12 mouse cellular contexts compared by ENCODE assay signal in the genomic region with DNA sequence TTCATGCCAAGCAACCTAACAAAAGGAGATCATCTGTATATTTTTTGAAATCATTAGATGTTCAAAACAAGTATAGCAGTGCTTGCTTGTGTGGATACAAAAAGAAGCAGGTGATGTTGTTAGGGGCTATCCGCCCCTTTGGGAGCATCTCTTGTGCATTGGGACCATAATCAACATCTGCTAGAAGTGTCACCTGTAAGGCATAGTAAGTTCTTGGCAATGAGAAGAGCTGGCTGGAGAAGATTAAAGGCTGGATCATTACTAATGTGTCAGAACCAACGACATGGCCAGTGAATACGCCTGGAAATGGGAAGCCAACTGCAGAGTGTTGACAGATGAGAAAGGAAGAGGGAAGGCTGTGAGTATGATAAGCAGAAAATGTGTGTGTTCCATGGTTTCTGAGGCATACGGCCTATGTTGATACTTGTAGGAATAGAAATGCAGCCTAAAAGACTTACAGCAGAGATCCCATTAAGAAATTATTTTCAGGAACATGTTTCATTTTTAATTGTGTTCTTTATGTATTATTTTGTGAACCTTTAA.
DNase-seq lines count a peak whose midpoint lies in the region; ATAC-seq lines count a peak whose summit lies in the region.
"Had no signal": no experiment of that assay in that cellular context is flagged by ENCODE, and none has a peak within 500 bp of the region (broad histone marks: within the 10 kb centered on the region; RNA-seq: fewer than 3 reads in every experiment).

No protein-coding gene starts in this region.

- H3K9ac ChIP-seq in midbrain, embryonic 14.5 days (replicated peaks; ENCODE audit: low read length), result peak overlapping the region; percentile 27; the same call in 1 of the 2 replicates
- H3K9ac ChIP-seq: embryonic facial prominence, embryonic 13.5 days; limb, embryonic 15.5 days had no signal

- peak overlapping the region; percentile 13 for H3K4me3 ChIP-seq in midbrain, embryonic 14.5 days (replicated peaks; ENCODE audit: low read depth, low read length)
- H3K4me3 ChIP-seq: embryonic facial prominence, embryonic 13.5 days; limb, embryonic 15.5 days had no signal

- no peaks in the 10 kb centered on the region for H3K9me3 ChIP-seq in midbrain, embryonic 14.5 days (ENCODE audit: control insufficient read depth, low read length)
- H3K9me3 ChIP-seq: embryonic facial prominence, embryonic 13.5 days; limb, embryonic 15.5 days had no signal

- intact Hi-C loops in heart, postnatal 25 days (cut with DNase I), result no loop called here

- no peaks in the 10 kb centered on the region for H3K27me3 ChIP-seq in midbrain, embryonic 14.5 days (ENCODE audit: control insufficient read depth, insufficient read depth, low read length)
- H3K27me3 ChIP-seq: embryonic facial prominence, embryonic 13.5 days; limb, embryonic 15.5 days had no signal

- peaks cover 12% of the 10 kb centered on the region for H3K4me1 ChIP-seq in midbrain, embryonic 14.5 days (ENCODE audit: control insufficient read depth, insufficient read depth, low read length)
- H3K4me1 ChIP-seq: embryonic facial prominence, embryonic 13.5 days; limb, embryonic 15.5 days had no signal

- H3K36me3 ChIP-seq in midbrain, embryonic 14.5 days (ENCODE audit: control insufficient read depth, insufficient read depth, low read length), result no peaks in the 10 kb centered on the region
- H3K36me3 ChIP-seq: embryonic facial prominence, embryonic 13.5 days; limb, embryonic 15.5 days had no signal

- no peak for ATAC-seq in midbrain, embryonic 14.5 days (ENCODE audit: low FRiP score, low TSS enrichment)

- peak overlapping the region; percentile 79 for H3K27ac ChIP-seq in midbrain, embryonic 14.5 days (replicated peaks; ENCODE audit: low read depth, low read length)
- H3K27ac ChIP-seq: embryonic facial prominence, embryonic 13.5 days; limb, embryonic 15.5 days had no signal

- peak; percentile 8 for DNase-seq in heart, adult 8-10 months (ENCODE audit: low spot score)
- no peak for DNase-seq in heart, postnatal 25 days (ENCODE audit: low spot score)
- peak; percentile 45 for DNase-seq in brain, adult 2 months (ENCODE audit: low read depth, low spot score)
- DNase-seq in cerebellum, postnatal 10 days, result peak; percentile 2 to 5
- peak; percentile 26 for DNase-seq in midbrain, embryonic 14.5 days
- DNase-seq in testis, postnatal 14 days (ENCODE audit: low spot score), result no peak
- DNase-seq in right cerebral cortex, postnatal 4 days, result no peak
- DNase-seq: gastrocnemius, postnatal 36 days; kidney, postnatal 4 days; lung, postnatal 14 days had no signal

- peak overlapping the region; percentile 48 for H3K4me2 ChIP-seq in midbrain, embryonic 14.5 days (ENCODE audit: low read length)
- H3K4me2 ChIP-seq: embryonic facial prominence, embryonic 13.5 days; limb, embryonic 15.5 days had no signal

- WGBS in midbrain, embryonic 14.5 days, result 50% methylated on average over 4 of the region's 4 CpGs

Comparison
In these comparisons a context has a peak if more than half of its experiments do, and no peak if none do; other contexts are left out.
1. DNase-seq: peak in heart, adult 8-10 months (single experiment), brain, adult 2 months (single experiment), cerebellum, postnatal 10 days (2 of 2) and midbrain, embryonic 14.5 days (single experiment); none in heart, postnatal 25 days (single experiment), testis, postnatal 14 days (single experiment) and right cerebral cortex, postnatal 4 days (single experiment).